Mouse (Mus musculus) liver, adult 2 months (tissue): ENCODE results near the gene Pgap2.

Experiments used
- CTCF ChIP-seq: fragments of 200-500 bp; IDR thresholded peaks from 2 replicates; pipeline ENCODE4 v1.5.1; 2011; ENCODE audit warnings: low read depth, low read length, control low read depth
- POLR2A ChIP-seq: fragments of 200-500 bp; IDR thresholded peaks from 2 replicates; pipeline ENCODE4 v1.6.1; 2011; ENCODE audit warnings: low read length, control low read depth; ENCODE audit not compliant: insufficient read depth; ENCODE audit errors: extremely low read depth

GRCm38 (mm10) chr7:102253631-102254030, 43.6 kb downstream of the Pgap2 start:
- TF ChIP-seq POLR2A (no peak), CTCF (no peak)
